In the genomic region with DNA sequence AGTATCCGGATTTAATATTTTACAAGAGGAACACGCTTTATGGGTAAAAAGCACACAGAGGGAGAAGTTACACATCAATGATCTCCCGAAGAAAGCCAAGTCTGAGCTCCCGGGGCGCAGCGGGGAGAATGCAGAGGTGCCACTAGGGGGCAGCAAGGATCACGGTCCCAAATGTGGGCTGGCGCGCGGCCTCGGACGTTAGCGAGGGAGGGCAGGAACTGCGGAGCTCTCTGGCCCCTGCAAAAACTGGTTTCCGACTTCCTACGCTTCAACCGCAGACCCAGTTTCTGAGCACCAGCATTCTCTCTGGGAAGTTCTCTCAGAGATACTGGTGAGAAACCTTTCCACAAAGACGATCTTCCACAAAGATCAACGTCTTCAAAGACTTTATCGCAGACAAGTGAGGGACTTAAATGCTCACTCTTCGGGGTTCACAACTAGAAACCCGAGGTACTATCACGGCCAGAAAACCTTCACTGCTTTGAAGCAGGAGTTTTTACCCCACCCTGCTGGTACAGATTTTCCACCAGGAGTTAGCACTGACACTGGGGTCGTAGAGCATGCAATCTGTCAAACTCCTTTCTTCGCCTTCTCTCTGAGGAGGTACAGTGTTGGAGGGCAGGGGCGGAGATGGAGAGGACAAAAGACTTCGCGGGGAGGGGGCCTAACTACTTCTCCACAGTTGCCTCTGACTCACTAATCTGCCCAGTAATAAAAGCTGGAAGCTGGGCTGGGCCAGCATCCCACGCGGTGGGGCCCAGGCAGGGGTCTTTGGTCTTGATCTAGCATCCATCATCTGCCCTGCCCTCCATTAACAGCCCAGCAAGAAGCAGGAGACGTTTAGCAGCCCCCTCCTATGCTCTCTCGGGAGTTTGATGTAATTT, we compare ENCODE assay signal across 8 mouse cellular contexts. TPM values are rescaled to one million over a fixed set of nuclear protein-coding genes. Genes with fewer than 3 reads are reported as not detected.
DNase-seq lines count a peak whose midpoint lies in the region; ATAC-seq lines count a peak whose summit lies in the region.

No protein-coding gene starts in this region.

- H3K27ac ChIP-seq in forebrain, embryonic 16.5 days (ENCODE audit: low read length), result no peak overlapping the region

- 0 out of 2 replicates have a peak, but pooled peaks have one; percentile 26 for ATAC-seq in forebrain, embryonic 16.5 days

- no peaks in the 10 kb centered on the region for H3K36me3 ChIP-seq in forebrain, embryonic 16.5 days (ENCODE audit: control insufficient read depth, insufficient read depth)

- H3K27me3 ChIP-seq in forebrain, embryonic 16.5 days (replicated peaks; ENCODE audit: control insufficient read depth, insufficient read depth, low read length), result peaks cover 64% of the 10 kb centered on the region

- peaks cover 45% of the 10 kb centered on the region for H3K4me1 ChIP-seq in forebrain, embryonic 16.5 days (replicated peaks; ENCODE audit: control insufficient read depth, insufficient read depth, low read length)

- peak overlapping the region; percentile 46 for H3K4me2 ChIP-seq in forebrain, embryonic 16.5 days (ENCODE audit: low read length)

- 0 out of 2 replicates have a peak overlapping the region, but pooled peaks have one; percentile 11 for H3K9ac ChIP-seq in forebrain, embryonic 16.5 days (replicated peaks; ENCODE audit: low read depth, low read length)

- H3K9me3 ChIP-seq in forebrain, embryonic 16.5 days (ENCODE audit: control insufficient read depth, low read length), result no peaks in the 10 kb centered on the region

- 2% methylated on average over 32 of the region's 32 CpGs for WGBS in forebrain, embryonic 16.5 days

- DNase-seq in MEL-GATA-1-ER (ENCODE audit: extremely low read depth, low read depth), result peak; percentile 50
- peak; percentile 74 to 82 for DNase-seq in cerebellum, adult 18-20 months
- DNase-seq in heart, postnatal 4 days, result peak; percentile 94
- peak; percentile 54 to 72 for DNase-seq in layer of hippocampus, adult 18-20 months (ENCODE audit: low spot score in 2 of 2)
- peak; percentile 93 for DNase-seq in lung, postnatal 14 days
- DNase-seq in ovary, postnatal 14 days (ENCODE audit: low spot score), result peak; percentile 85
- peak; percentile 85 for DNase-seq in thymus, postnatal 14 days

- H3K4me3 ChIP-seq in forebrain, embryonic 16.5 days (replicated peaks; ENCODE audit: low read length), result peak overlapping the region; percentile 22

RNA-seq across cellular contexts. Expression of gene Ankrd63, which starts 3.3 kb away (rescaled TPM):
- 0.43 and 0.46 TPM in 2 replicates for polyA plus RNA-seq in forebrain, embryonic 16.5 days (2015; fragmentation: Nextera tagmentation; extraction: Ambion mirVana)
- total RNA-seq in heart, postnatal 4 days (2021), result 1 to 10 TPM; 1.3 to 1.4 TPM
- total RNA-seq in layer of hippocampus, adult 18-20 months (2021), result 10 to 100 TPM; 18.1 to 18.6 TPM

RNA-seq across cellular contexts. Expression of gene Plcb2, which starts 27.8 kb away (rescaled TPM):
- polyA plus RNA-seq in forebrain, embryonic 16.5 days (2015; fragmentation: Nextera tagmentation; extraction: Ambion mirVana), result 0.63 and 1.2 TPM in 2 replicates
- total RNA-seq in heart, postnatal 4 days (2021), result 1 to 10 TPM; 1.3 to 1.7 TPM
- 1 to 10 TPM; 2.2 to 2.5 TPM for total RNA-seq in layer of hippocampus, adult 18-20 months (2021)

RNA-seq across cellular contexts. Expression of gene Pak6, which starts 37.3 kb away (rescaled TPM):
- polyA plus RNA-seq in forebrain, embryonic 16.5 days (2015; fragmentation: Nextera tagmentation; extraction: Ambion mirVana), result 26.0 and 36.4 TPM in 2 replicates
- 10 to 100 TPM; 14.0 to 14.2 TPM for total RNA-seq in heart, postnatal 4 days (2021)
- total RNA-seq in layer of hippocampus, adult 18-20 months (2021), result 10 to 100 TPM; 54.3 to 67.9 TPM

RNA-seq across cellular contexts. Expression of gene Inafm2, which starts 45.1 kb away (rescaled TPM):
- polyA plus RNA-seq in forebrain, embryonic 16.5 days (2015; fragmentation: Nextera tagmentation; extraction: Ambion mirVana), result 24.4 and 27.0 TPM in 2 replicates
- total RNA-seq in heart, postnatal 4 days (2021), result 10 to 100 TPM; 33.9 to 34.9 TPM
- 10 to 100 TPM; 71.4 to 77.5 TPM for total RNA-seq in layer of hippocampus, adult 18-20 months (2021)

Comparison
In these comparisons a context has a peak if more than half of its experiments do, and no peak if none do; other contexts are left out.
1. RNA of gene Ankrd63, which starts 3.3 kb away (total RNA-seq): 18.1 to 18.6 TPM in layer of hippocampus, adult 18-20 months; 1.3 to 1.4 TPM in heart, postnatal 4 days; every median in the first group is over 4 times any median in the second.
2. Peak in every context shown above with its lines, with median percentiles within 50 percentile points of each other: DNase-seq.